Mouse (Mus musculus) lung, postnatal 25 days (tissue): ENCODE results near the gene Traf2.
"Not testable (repeated sequence)": the region's sequence is repeated elsewhere in the genome, so short reads cannot be mapped to it uniquely, and the experiment has no call there.

Source experiments
- DNase-seq: peaks from one replicate; pipeline ENCODE4 v3.0.0; 2022; ENCODE audit warnings: low spot score

Gene Traf2

GRCm38 (mm10) chr2:25575432-25576027 lies 28.8 kb upstream of the Traf2 start:
- peak; percentile 28 for DNase-seq

DNA sequence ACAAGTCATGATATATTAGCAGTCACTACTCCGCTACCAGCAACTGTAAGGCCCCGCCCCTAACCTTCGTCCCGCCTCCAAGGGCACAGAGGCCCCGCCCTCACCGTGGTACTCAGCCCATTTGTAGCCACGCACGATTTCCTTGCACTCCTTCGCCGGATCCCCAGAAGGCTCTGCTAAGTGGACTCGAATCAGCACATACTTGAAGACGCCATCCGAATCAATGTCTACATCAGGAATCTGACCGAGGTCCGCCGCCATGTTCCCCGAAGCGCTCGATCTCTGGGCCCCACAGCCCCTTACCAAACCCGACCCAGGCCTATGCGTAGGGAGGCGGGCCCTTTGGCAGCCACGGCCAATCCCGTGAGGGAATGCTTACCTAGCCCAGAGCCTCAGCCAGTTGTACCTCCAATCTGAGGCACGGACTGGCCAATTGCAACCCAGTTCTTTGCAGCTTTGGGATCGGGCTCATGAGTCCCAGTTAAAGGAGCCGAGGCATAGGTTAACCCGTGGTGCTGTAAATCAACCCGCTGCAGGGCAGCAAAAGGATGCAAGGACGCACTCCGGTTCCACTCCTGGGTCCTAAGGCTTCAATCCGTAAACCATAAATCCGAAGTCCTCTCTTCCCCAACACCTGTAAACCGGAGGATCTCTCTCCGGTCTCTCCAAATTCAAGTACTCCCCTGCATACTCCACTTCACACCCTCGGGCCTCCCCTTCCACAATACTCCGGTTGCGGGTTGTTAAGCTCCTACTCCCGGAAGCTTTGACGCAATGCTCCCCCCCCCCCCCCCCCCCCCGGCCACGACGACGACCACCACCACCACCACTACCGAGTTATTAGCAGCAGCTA lies 28.1 kb upstream of the Traf2 start, which contains the start of the genes Mamdc4 and Phpt1:
TSS of gene Mamdc4 (minus strand) at position 267 of the 853 bp plus-strand sequence.
TSS of gene Phpt1 (minus strand) at position 646 of the 853 bp plus-strand sequence.
- DNase-seq: peak; percentile 97

DNA sequence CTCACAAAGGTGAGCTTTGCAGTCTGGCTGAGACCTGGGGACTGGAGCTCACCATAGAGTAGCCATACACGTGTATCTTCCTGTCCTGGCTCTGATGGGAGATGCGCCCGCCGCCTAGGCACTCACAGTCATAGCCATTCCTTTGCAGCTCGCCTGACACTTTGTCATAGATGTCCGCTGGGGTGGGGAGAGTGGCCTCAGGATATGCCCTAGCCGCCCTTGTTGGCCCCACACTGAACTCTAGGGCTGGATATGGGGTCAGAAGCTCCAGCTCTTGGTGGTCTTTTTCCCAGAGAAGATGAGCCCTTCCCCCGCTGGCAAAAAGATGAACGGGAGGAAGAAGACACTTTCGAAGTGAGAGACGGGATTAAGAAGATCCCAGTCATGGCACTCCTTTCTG lies 27.4 kb upstream of the Traf2 start:
- DNase-seq: no peak

DNA sequence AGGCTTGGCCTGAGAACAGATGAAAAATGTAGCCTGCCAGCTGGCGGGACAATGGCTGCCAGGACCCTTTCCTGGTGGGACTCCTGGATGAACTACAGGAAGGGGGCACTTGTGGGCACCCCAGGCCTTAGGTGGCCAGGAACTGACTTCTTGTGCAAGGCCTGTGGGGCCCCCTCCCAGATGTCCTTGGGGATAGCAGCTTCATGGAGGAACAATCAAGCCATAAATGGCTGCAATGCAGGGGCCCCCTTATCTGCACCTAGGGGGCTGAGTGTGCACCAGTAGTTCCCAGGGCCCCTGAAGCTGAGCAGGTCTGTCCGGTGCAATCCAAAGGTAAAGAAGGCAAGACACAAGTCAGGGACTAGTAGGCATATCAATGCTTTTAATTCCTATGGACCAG lies 26.3 kb upstream of the Traf2 start:
- DNase-seq: no peak

DNA sequence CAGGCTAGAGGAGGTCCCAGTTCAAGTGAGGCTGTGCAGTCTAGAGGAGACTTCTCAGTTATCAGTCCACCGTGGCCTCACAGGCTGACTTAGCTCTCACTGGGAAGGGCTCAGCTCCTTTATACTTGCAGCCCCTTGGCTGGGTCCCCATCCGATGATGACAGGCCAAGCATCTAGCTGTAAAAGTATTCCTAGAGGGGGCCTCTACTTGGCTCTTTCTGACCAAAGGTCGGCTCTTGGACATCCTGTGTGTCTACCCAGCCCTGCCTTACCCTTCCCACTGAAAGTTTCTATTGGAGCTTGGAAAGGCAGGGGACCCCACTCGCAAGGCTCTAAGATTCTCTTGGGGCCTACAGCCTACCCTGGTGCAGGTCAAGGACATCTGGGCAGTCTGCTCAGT lies 24.5 kb upstream of the Traf2 start:
- no peak for DNase-seq

DNA sequence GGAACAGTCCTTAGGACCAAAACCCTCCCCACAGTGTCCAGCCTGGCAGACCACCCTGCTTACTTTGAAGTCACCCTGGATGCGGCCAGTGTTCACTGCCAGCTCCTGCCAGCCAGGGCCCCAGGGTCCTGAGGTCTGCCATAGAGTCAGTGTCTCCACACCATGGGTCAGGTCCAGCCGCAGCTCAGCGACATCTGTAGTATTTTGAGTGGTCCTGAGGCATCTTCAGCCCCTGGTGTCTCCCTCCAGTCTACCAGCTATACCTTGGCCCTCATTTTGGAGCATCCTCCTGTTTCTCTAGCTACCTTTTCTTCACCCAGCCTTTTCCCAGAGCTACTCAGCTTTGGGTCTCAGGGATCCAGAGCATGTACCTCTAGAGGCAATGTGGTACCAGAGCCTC lies 22.6 kb upstream of the Traf2 start:
- no peak for DNase-seq

GRCm38 (mm10) chr2:25568473-25569019 lies 21.8 kb upstream of the Traf2 start:
- no peak for DNase-seq

- no peak for DNase-seq
These were observed 19.8 kb upstream of the Traf2 start for GRCm38 (mm10) chr2:25566558-25566957.

DNA sequence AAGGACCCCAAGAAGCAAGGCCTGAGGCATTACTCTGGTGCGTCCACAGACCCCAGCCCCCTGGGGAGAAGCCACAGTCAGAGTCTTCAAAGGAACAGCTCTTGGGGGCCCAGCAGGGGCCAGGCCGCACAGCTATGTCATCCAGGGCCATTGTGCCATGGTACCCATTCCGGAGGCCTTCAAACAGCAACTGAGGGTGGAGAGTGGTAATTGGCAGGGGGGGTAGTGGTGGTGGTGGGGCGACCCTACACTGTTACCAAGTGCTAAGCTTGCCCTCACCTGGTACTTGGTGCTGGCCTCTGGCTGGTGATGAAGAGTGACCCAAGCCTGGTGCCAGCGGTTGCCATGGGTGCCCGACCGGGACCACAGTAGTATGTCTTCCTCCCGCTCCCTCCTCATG lies 19.0 kb upstream of the Traf2 start:
- no peak for DNase-seq

DNA sequence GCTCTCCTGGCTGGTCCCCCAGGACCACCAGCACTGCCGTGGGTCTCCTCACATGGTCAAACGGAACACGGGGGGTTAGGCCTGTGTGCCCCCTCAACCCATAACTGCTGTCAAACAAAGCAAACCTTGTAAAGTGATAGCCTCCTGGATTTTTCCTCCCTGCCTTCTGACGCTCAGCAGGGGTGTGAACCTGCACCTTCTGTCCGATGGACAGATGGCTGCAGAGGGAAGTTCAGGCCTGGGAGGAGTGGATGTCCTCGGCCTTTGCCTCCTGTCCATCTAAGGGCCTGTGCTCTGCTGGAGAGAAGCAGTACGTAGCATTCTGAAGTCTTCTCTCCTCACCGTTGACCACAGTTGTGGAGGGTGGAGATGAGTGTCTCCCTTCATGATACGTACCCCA lies 15.2 kb upstream of the Traf2 start:
- DNase-seq: no peak

DNA sequence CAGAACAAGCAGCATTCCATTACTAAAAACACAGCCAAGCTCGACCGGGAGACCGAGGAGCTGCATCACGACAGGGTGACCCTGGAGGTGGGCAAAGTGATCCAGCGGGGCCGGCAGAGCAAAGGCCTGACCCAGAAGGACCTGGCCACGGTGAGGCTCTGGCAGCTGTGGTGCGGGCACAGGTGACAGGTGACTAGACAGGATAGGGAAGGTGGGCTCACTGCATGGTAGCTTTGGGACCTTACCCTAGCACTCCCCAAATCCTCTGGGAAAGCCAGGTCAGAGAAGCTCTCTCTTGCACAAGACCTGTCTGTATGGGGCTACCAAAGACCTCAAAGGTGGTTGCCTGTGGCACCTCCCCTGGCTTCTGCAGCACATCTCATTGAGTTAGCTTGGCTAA lies 13.8 kb upstream of the Traf2 start:
- no peak for DNase-seq

DNA sequence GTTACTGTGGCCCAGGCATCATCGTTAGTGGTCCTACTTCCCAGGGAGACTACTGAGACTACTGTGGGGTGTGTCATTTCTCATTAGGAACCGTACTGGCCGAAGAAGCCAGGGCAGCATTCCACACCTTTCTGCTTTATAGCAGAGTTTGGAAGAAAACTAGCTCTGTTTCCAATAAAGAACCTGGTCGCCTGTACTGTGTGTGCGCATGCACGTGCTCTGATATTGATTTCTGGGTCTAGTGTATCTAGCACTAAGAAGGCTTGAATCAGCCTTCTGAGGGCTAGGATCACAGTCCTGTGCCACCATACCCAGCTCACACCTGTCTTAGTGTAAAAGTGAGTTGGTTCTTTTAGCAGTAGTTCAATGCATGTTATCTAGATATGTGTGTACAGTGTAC lies 12.0 kb upstream of the Traf2 start:
- DNase-seq: no peak

DNA sequence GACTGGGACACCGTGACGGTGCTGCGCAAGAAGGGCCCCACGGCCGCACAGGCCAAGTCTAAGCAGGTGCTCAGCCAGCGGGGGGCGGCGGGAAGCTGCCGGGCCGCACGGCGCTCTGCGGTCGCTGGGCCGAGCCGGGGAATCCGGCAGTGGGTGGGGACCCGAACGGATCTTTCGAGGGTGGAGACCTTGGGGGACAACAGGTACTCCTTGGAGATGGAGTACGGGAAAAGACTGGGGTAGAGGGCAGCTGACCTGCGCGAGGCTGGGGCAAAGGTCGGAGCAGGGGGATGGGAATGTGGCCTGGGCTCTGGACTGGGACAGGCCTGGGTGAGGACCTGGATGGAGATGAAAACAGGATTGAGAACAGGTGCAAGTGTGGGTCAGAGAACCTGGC lies 11.2 kb upstream of the Traf2 start:
- DNase-seq: no peak

DNA sequence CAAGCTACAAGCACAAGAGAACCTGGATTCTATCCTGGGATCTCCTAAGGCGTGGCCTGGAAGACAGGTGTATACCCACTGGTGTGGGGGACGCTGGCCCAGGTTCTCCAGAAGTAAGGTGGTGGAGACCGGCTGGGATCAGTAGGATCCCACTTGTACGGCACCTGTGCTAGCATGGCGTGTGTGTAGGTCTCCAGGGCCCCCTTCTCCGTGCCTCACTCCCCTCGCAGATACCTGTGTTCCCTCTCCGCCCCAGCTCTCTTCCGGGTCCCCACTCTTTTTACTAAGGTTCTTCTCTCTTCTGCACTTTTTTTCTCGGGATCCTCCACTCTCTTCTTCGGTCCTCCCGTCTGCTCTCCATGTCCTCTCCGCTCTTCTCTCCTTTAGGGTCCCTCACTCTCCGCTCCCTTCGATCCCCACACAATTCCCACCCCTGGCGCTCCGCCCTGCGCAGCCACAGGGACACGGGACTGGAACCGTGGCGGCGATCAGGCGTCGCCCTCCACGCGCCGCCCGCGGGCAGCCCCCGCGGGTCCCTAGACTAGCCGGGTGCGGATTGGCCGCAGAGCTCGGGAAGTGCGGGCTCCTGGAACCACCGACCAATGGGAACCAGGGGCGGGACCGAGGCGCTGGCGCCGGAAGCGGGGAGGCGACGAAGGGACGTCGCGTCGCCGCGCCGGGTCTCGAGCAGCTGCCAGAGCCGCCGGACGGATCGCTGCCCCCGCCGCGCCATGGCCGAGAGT lies 10.7 kb upstream of the Traf2 start, which contains the start of gene Edf1:
TSS of gene Edf1 (plus strand) at position 627 of the 743 bp plus-strand sequence.
- peak; percentile 96 for DNase-seq

DNA sequence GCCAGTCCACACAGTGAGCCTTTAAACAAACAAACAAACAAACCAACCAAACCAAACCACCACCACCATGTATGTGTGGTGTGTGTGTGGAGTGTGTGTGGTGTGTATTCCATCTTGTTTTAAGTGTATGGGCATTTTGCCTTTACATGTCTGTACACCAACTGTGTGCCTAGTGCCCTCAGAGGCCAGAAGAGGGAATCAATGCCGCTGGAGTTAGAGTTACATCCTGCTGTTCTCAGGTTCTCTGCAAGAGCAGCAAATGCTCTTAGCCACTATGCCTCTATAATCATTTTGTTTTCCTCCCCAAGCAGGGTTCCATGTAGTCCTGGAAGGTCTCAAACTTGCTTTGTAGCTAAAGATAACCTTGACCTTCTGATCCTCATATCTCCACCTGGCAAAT lies 9.6 kb upstream of the Traf2 start:
- no peak for DNase-seq

GRCm38 (mm10) chr2:25555479-25555878 lies 8.7 kb upstream of the Traf2 start:
- not testable (repeated sequence) for DNase-seq

- DNase-seq: not testable (repeated sequence)
These were observed 6.5 kb upstream of the Traf2 start for GRCm38 (mm10) chr2:25553171-25553786.

DNA sequence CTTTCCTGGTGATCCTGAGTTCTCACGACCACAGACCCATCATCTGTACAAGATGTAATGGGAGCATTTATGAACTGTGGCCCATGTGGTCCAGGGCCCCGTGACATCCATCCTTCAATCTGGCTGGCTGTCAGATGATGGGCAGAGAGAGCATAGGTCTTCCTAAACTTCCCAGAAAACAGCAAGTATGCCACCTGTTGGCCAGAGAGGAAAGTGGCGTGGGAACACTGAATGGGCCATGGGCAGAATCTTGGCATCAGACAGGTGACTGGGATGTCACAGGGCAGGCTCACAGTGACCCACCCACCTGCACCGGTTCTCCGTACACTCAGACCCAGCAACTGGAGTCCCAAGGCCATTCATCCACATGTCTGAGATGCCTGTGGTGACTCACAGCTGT lies 4.4 kb upstream of the Traf2 start:
- DNase-seq: peak; percentile 59

DNA sequence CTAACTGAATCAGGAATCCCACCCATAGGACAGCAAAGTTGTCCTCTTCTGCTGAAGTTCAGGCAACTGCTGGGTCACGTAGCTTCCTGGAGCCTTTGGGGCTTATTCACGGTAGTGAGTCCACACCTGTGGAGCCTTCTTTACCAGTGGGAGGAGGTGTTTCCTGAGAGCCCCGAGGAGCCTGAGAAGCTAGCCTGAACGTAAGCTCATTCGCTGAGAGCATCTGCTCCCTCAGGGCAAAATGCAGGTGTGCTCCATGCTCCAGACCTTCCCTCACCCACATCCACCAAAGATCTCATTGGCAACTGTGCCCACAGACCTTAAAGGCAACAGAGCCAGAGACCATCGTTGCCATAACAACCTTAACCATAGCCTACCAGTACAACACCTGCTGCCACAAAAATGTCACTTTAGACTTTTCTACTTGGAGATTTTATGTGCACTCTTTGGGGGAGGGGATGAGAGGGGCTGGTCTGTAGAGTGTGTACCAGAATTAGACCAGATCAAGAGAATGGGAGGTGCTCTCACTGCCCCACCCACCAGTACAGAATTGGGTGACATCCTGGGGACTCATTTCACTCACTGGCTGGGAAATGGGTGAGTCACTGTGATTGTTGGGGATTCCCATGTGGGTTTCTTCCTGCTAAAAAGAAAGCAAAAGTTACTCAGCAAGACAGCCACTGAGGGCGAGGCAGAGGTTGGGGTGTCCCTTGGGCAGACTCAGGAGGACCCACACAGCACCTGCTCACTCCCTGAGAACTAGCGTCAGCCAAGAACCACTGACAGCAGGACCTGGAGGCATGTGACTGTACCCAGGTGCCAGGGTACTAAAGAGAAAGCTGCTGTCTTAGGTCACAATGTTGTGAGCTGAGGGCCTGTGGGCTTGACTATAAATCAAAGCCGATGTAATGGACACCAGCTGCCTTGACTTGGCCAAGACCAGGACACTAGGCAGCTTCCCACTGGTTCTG lies 2.6 kb upstream of the Traf2 start:
- DNase-seq: no peak

- DNase-seq: peak; percentile 5
These were observed 537 bp downstream of the Traf2 start for GRCm38 (mm10) chr2:25545996-25546810.
